Mouse (Mus musculus) thymus, postnatal 36 days (tissue): ENCODE data around the gene Chtf18.
A peak's percentile ranks its signal among the peaks of the same experiment; 100 is the strongest.
"Not testable (repeated sequence)": the region's sequence is repeated elsewhere in the genome, so short reads cannot be mapped to it uniquely, and the experiment has no call there.

Source experiments
- DNase-seq, 2 experiments: peaks; one replicate each; pipeline ENCODE4 v3.0.0; 2022; ENCODE audit warnings: mixed read lengths in 2 of 2

The Chtf18 gene

GRCm38 (mm10) chr17:25727265-25728008, at the start of gene Chtf18, which contains the start of gene Rpusd1:
Gene Chtf18 (minus strand): TSS chr17:25727419.
Gene Rpusd1 (plus strand): TSS chr17:25727670.
- peak; percentile 96 to 98 for DNase-seq

DNA sequence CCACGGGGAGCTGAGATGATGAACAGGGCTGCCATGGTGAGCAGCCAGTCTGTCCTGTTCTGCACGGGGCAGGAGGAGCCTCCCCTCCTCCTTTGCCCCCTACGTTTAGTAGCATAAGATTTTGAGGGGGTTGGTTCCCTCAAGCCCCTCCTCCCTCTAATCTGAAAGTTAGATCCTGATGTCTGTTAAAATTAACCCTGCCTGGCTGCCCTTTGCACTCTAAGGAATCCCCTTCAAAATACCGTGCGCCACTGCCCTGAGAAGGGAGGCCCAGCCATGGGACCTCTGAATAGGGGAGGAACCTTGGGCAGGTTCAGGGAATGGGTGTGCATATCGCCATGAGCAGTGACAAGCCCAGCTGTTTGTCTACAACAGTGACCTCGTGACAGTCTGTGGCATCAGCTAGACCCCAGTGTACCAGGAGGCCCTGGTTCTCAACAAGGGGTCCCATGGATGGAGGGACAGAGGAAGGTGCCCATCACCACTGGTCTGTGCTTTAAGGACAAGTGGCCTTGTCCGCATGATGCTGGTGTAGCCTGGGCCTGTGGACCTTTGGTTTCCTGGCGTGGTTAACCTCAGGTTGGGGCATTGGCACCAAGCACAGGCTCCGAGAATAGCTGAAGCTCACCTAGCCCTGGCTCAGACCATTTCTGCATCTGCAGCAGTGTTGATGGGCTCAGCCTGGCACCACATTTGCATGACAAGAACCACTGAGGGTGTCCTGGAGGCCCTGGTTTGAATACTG, 48.3 kb upstream of the Chtf18 start:
- no peak for DNase-seq

GRCm38 (mm10) chr17:25773549-25774120, 46.4 kb upstream of the Chtf18 start, which contains the start of gene Narfl:
Gene Narfl (plus strand): TSS chr17:25773776.
- DNase-seq: peak; percentile 95 to 97

DNA sequence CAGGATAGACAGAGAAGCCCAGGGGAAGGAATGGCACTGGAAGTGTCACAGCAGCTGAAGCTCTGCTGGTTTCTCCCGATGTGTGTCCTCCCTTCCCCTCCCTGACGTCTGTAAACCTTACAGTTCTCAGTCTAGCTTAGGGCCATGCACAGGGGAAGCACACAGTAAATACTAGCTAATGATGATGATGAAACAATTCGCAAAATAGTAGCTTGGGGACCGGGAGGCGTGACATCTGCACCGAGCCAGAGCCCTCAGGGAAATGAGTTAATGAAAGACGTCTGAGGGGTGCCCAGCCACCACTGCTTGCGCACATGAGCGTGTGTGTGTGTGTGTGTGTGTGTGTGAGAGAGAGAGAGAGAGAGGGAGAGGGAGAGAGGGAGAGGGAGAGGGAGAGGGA, 42.1 kb upstream of the Chtf18 start:
- DNase-seq: no peak

GRCm38 (mm10) chr17:25765886-25766285, 38.7 kb upstream of the Chtf18 start:
- DNase-seq: no peak

DNA sequence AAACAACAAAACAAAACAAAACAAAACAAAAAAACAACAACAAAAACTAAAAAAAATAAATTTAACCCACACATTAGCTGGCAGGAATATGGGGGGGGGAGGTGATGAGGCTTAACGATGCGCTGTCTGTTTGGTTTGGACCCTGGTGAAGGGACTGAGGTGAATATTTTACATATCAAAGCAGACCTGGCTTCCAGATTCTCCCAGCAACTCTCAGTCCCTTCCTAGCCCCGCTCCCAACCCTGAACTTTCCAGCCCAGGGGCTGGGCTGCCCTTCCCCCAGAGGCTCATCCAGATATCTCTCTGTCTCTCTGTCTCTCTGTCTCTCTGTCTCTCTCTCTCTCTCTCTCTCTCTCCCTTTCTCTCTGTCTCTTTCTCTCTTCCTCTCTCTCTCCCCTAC, 35.4 kb upstream of the Chtf18 start:
- no peak for DNase-seq

DNA sequence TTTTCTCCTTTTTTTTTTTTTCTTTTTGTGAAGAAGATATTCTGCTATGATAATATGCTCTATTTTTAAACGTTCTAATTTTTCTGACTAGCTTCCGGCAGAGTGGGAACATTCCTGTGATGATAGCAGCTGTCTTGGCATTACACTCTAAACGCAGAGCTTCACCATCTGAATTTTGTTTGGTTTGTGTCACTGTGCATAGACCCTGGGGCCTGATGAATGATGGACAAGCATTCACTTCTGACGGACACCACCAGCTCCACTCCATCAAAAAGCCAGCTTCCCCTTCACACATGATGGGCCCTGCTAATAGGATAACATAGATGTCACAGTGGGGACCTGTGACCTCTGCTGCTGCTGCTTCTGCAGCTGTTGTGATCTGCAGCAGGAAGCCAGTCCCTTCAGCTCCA, 34.3 kb upstream of the Chtf18 start:
- no peak for DNase-seq

GRCm38 (mm10) chr17:25760148-25760547, 32.9 kb upstream of the Chtf18 start:
- no peak for DNase-seq

- DNase-seq: no peak
Observed at GRCm38 (mm10) chr17:25757691-25758090, 30.5 kb upstream of the Chtf18 start.

- DNase-seq: no peak
Observed at GRCm38 (mm10) chr17:25756378-25757242, 29.4 kb upstream of the Chtf18 start.

- no peak for DNase-seq
Observed at GRCm38 (mm10) chr17:25755627-25756377, 28.6 kb upstream of the Chtf18 start.

DNA sequence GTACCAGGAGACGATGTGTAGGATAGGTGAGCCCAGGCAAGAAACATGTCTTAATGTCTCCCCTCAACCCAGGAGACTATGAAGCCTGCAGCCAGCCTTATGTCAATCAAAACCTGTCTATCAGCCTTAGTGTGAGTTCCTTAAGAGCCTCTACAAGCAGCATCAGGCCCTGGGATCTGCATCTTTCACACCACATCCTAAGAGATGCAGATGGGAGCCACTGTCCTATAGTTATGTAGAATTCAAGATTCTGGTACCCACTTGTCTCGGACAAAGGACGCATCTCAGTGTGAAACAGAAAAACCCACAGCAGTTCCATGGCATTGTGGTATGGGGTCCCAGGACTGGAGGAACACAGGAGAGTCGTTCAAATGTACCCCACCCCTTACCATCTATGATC, 27.9 kb upstream of the Chtf18 start:
- no peak for DNase-seq

DNA sequence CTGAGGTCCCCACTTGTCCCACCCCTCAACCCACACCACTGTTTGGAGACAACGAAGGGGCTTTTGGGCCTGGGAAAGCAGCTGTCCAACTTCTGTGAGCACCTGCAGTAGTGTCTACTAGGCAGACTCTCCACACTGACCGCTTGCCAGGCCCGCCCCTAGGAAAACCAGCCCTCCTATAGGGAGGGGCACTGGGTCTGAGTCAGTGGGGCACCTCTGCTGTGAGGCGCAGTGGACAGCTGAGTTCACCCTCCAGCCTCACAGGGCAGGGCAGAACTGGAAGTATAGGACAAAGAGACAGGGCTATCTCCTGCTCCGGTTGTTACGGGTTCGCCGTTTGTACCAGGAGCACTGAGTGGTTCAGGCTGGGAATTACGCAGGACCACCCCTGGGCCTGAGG, 27.0 kb upstream of the Chtf18 start, which contains the start of gene Msln:
Msln (minus strand) TSS at position 138 of the 400 bp plus-strand sequence.
- no peak for DNase-seq

- DNase-seq: no peak
Observed at GRCm38 (mm10) chr17:25751446-25751845, 24.2 kb upstream of the Chtf18 start.

DNA sequence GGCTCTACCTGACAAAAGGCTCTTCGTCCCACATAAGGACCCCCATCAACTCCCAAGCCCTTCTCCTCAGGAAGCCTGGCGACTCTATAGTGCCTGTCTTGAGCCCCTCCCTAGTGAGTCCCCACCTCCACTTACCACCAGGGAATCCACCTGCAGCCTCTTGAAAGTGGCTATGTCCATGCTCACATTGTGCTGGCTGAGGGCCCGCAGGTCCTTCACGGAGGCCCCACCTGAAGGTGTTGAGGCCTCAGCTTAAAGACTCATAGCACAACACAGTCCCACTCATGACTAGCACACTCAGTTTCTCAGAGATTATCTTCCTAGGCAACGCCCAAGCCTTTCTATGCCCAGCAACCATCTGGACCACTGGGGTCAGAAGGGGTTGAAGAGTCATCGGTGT, 22.1 kb upstream of the Chtf18 start:
- DNase-seq: no peak

DNA sequence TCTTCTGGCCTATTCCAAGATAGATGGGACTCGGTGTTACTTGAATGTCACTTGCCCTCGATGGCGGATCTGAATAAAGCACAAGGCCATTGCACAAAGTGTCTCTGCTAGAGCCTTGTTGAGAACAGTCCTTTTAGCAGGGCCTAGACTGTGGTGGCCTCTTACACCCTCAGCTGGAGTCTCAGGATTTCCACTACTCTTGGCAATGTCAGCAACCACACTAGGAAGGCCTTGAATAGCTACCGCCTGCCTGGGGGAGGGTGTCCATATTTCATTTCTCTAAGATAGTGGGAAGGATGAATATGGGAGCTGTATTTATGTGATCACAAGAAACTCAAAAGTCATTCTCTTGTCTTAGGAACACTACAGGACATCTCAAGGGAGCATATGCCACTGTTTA, 21.0 kb upstream of the Chtf18 start:
- DNase-seq: no peak

GRCm38 (mm10) chr17:25744311-25744710, 17.1 kb upstream of the Chtf18 start:
- no peak for DNase-seq

GRCm38 (mm10) chr17:25743831-25744230, 16.6 kb upstream of the Chtf18 start:
- no peak for DNase-seq

GRCm38 (mm10) chr17:25741471-25741870, 14.3 kb upstream of the Chtf18 start:
- DNase-seq: not testable (repeated sequence)

DNA sequence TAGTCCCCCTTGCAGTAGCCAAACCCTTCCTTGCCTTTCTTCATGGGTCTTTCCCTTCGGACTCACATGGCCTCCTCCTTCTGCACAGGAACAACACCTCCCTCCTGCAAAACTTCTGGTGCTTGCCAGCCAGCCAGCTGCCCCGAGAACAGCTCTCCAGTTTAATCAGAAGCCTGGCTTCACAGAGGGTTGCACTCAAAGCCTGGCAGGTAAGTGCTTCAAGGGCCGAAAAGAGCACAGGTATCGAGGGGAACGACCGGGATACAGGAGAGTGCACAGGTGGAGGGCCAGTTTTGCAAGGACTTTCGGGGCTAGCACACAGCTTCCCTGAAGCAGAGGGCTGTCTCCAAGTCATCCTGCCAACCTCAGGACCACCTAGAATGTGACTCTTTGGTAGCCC, 11.6 kb upstream of the Chtf18 start:
- DNase-seq: no peak

DNA sequence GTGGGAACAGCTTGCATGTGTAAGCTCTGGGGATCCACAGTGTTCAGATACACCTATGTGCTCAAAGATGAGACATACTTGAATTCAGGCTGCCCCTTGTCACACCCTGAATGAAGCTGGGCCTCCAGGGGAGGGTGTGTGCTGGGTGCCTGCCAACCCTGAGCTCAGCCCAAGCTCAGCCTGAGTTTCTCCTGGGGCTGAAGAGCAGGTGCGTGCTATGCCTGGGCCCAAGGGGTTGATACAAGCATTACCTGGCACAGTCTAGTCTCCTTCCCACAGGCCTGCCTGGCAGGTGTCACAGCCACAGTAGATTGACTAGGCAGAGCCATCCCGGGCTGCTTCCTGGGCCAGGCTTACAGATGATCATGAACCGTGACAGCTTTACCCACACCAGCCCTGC, 8.5 kb upstream of the Chtf18 start, which contains the start of gene Mslnl:
Mslnl (plus strand) TSS at position 298 of the 400 bp plus-strand sequence.
- DNase-seq: no peak

- no peak for DNase-seq
Observed at GRCm38 (mm10) chr17:25735246-25735645, 8.0 kb upstream of the Chtf18 start.
